14 mouse cellular contexts compared by ENCODE assay signal in genomic region chr5:102063013-102063752, GRCm38 (mm10). TPM values are rescaled to one million over a fixed set of nuclear protein-coding genes. Genes with fewer than 3 reads are reported as not detected.
DNase-seq lines count a peak whose midpoint lies in the region; ATAC-seq and TF ChIP-seq lines count a peak whose summit lies in the region.
"Had no signal": no experiment of that assay in that cellular context is flagged by ENCODE, and none has a peak within 500 bp of the region (broad histone marks: within the 10 kb centered on the region; RNA-seq: fewer than 3 reads in every experiment).

No protein-coding gene starts in this region.

- H3K9ac ChIP-seq in hindbrain, embryonic 12.5 days = no peak overlapping the region
- no peak overlapping the region for H3K9ac ChIP-seq in midbrain, embryonic 11.5 days (ENCODE audit: low read length)
- no peak overlapping the region for H3K9ac ChIP-seq in midbrain, postnatal 0 days (replicated peaks; ENCODE audit: low read length, poor library complexity, severe bottlenecking)
- H3K9ac ChIP-seq in hindbrain, embryonic 14.5 days = no peak overlapping the region
- H3K9ac ChIP-seq: intestine, embryonic 15.5 days; neural tube, embryonic 12.5 days had no signal

- peak overlapping the region; percentile 64 for H3K27ac ChIP-seq in hindbrain, embryonic 10.5 days
- H3K27ac ChIP-seq in hindbrain, embryonic 12.5 days = no peak overlapping the region
- H3K27ac ChIP-seq in midbrain, embryonic 11.5 days (ENCODE audit: low read depth, low read length) = no peak overlapping the region
- no peak overlapping the region for H3K27ac ChIP-seq in midbrain, postnatal 0 days (ENCODE audit: low read depth, low read length)
- H3K27ac ChIP-seq in hindbrain, embryonic 14.5 days = no peak overlapping the region
- H3K27ac ChIP-seq: intestine, embryonic 15.5 days; neural tube, embryonic 12.5 days had no signal

- H3K4me3 ChIP-seq in hindbrain, embryonic 10.5 days = peak overlapping the region; percentile 13; the same call in 1 of the 2 replicates
- no peak overlapping the region for H3K4me3 ChIP-seq in hindbrain, embryonic 12.5 days
- no peak overlapping the region for H3K4me3 ChIP-seq in midbrain, embryonic 11.5 days (ENCODE audit: low read depth, low read length)
- H3K4me3 ChIP-seq in midbrain, postnatal 0 days (ENCODE audit: low read depth, low read length) = no peak overlapping the region
- H3K4me3 ChIP-seq in hindbrain, embryonic 14.5 days (replicated peaks; ENCODE audit: low read length) = no peak overlapping the region
- H3K4me3 ChIP-seq: intestine, embryonic 15.5 days; neural tube, embryonic 12.5 days had no signal

- H3K27me3 ChIP-seq in hindbrain, embryonic 10.5 days (ENCODE audit: insufficient read depth, poor library complexity, severe bottlenecking) = no peaks in the 10 kb centered on the region
- H3K27me3 ChIP-seq in hindbrain, embryonic 12.5 days = no peaks in the 10 kb centered on the region
- no peaks in the 10 kb centered on the region for H3K27me3 ChIP-seq in midbrain, embryonic 11.5 days (ENCODE audit: control insufficient read depth, insufficient read depth, low read length)
- H3K27me3 ChIP-seq in midbrain, postnatal 0 days (ENCODE audit: insufficient read depth, low read length) = no peaks in the 10 kb centered on the region
- H3K27me3 ChIP-seq in hindbrain, embryonic 14.5 days (ENCODE audit: control insufficient read depth, insufficient read depth, low read length) = no peaks in the 10 kb centered on the region
- H3K27me3 ChIP-seq: intestine, embryonic 15.5 days; neural tube, embryonic 12.5 days had no signal

- no peaks in the 10 kb centered on the region for H3K9me3 ChIP-seq in hindbrain, embryonic 10.5 days
- no peaks in the 10 kb centered on the region for H3K9me3 ChIP-seq in hindbrain, embryonic 12.5 days (replicated peaks)
- H3K9me3 ChIP-seq in midbrain, embryonic 11.5 days (ENCODE audit: control insufficient read depth, low read length) = no peaks in the 10 kb centered on the region
- H3K9me3 ChIP-seq in midbrain, postnatal 0 days (ENCODE audit: low read length) = no peaks in the 10 kb centered on the region
- H3K9me3 ChIP-seq in hindbrain, embryonic 14.5 days (ENCODE audit: control insufficient read depth, low read length) = no peaks in the 10 kb centered on the region
- H3K9me3 ChIP-seq: intestine, embryonic 15.5 days; neural tube, embryonic 12.5 days had no signal

- H3K4me1 ChIP-seq in hindbrain, embryonic 10.5 days (replicated peaks) = peaks cover 45% of the 10 kb centered on the region
- peaks cover 34% of the 10 kb centered on the region for H3K4me1 ChIP-seq in hindbrain, embryonic 12.5 days
- peaks cover 22% of the 10 kb centered on the region for H3K4me1 ChIP-seq in midbrain, embryonic 11.5 days (ENCODE audit: control insufficient read depth, insufficient read depth, low read length)
- H3K4me1 ChIP-seq in midbrain, postnatal 0 days (ENCODE audit: insufficient read depth, low read length) = peaks cover 23% of the 10 kb centered on the region
- peaks cover 41% of the 10 kb centered on the region for H3K4me1 ChIP-seq in hindbrain, embryonic 14.5 days (replicated peaks; ENCODE audit: control insufficient read depth, insufficient read depth, low read length)

- peaks cover 40% of the 10 kb centered on the region for H3K36me3 ChIP-seq in hindbrain, embryonic 10.5 days
- H3K36me3 ChIP-seq in hindbrain, embryonic 12.5 days = peaks cover 8% of the 10 kb centered on the region; the same call in 1 of the 2 replicates
- H3K36me3 ChIP-seq in midbrain, embryonic 11.5 days (ENCODE audit: control insufficient read depth, insufficient read depth, low read length) = no peaks in the 10 kb centered on the region
- no peaks in the 10 kb centered on the region; the same call in 1 of the 2 replicates for H3K36me3 ChIP-seq in midbrain, postnatal 0 days (ENCODE audit: insufficient read depth, low read length)
- H3K36me3 ChIP-seq in hindbrain, embryonic 14.5 days (replicated peaks; ENCODE audit: control insufficient read depth, insufficient read depth) = no peaks in the 10 kb centered on the region; the same call in 1 of the 2 replicates
- H3K36me3 ChIP-seq: intestine, embryonic 15.5 days; neural tube, embryonic 12.5 days had no signal

- 51% methylated on average over 18 of the region's 18 CpGs for WGBS in hindbrain, embryonic 10.5 days
- 50% methylated on average over 18 of the region's 18 CpGs for WGBS in hindbrain, embryonic 12.5 days
- 27% methylated on average over 18 of the region's 18 CpGs for WGBS in midbrain, embryonic 11.5 days
- WGBS in midbrain, postnatal 0 days = 25% methylated on average over 18 of the region's 18 CpGs
- 52% methylated on average over 18 of the region's 18 CpGs for WGBS in hindbrain, embryonic 14.5 days

- no peak overlapping the region; the same call in 1 of the 2 replicates for H3K4me2 ChIP-seq in hindbrain, embryonic 12.5 days (replicated peaks)
- H3K4me2 ChIP-seq in midbrain, embryonic 11.5 days = no peak overlapping the region; the same call in none of the 2 replicates
- no peak overlapping the region for H3K4me2 ChIP-seq in midbrain, postnatal 0 days (ENCODE audit: low read depth, low read length, poor library complexity, severe bottlenecking)
- H3K4me2 ChIP-seq in hindbrain, embryonic 14.5 days (replicated peaks) = peak overlapping the region; percentile 3; the same call in 1 of the 2 replicates
- H3K4me2 ChIP-seq: intestine, embryonic 15.5 days; neural tube, embryonic 12.5 days had no signal

- no peak for TF ChIP-seq CTCF in midbrain, postnatal 0 days (IDR thresholded peaks at IDR 0.05)

- DNase-seq in hindbrain, embryonic 10.5 days (ENCODE audit: low spot score) = peak; percentile 30
- DNase-seq in midbrain, embryonic 11.5 days (ENCODE audit: low spot score, missing footprints) = peak; percentile 90
- no peak for DNase-seq in midbrain, postnatal 0 days (ENCODE audit: low spot score)
- DNase-seq in hindbrain, embryonic 14.5 days (ENCODE audit: low spot score) = no peak
- peak; percentile 17 for DNase-seq in mesoderm, embryonic 11.5 days (ENCODE audit: low read depth, low spot score)
- no peak for DNase-seq in thymus, postnatal 14 days
- DNase-seq in adrenal gland, adult (ENCODE audit: inconsistent age in 2 of 2, low spot score in 1 of 2) = no peak
- DNase-seq: cerebellum, adult 2 months; layer of hippocampus, postnatal 36 days; right cerebral cortex, adult 18-20 months; thymus, adult 2 months had no signal

- ATAC-seq in hindbrain, embryonic 12.5 days (ENCODE audit: low FRiP score) = no peak
- peak; percentile 54 for ATAC-seq in midbrain, embryonic 11.5 days (ENCODE audit: low FRiP score)
- no peak for ATAC-seq in midbrain, postnatal 0 days (ENCODE audit: low FRiP score)
- ATAC-seq in hindbrain, embryonic 14.5 days (ENCODE audit: low FRiP score) = no peak
- ATAC-seq: intestine, embryonic 15.5 days had no signal

RNA-seq across cellular contexts. Expression of gene Wdfy3, which starts 6.5 kb away (rescaled TPM):
- polyA plus RNA-seq in hindbrain, embryonic 10.5 days (2016; fragmentation: Nextera tagmentation; extraction: Ambion mirVana) = 19.5 and 24.2 TPM in 2 replicates
- 41.3 and 41.9 TPM in 2 replicates for polyA plus RNA-seq in hindbrain, embryonic 12.5 days (2016; fragmentation: Nextera tagmentation; extraction: Ambion mirVana)
- 24.9 and 25.9 TPM in 2 replicates for polyA plus RNA-seq in midbrain, embryonic 11.5 days (2014; fragmentation: Nextera tagmentation; extraction: Ambion mirVana)
- 87.9 and 89.2 TPM in 2 replicates for total RNA-seq in midbrain, postnatal 0 days (2014; rRNA removed)
- polyA plus RNA-seq in midbrain, postnatal 0 days (2015; fragmentation: Nextera tagmentation; extraction: Ambion mirVana) = 17.1 and 18.2 TPM in 2 replicates
- polyA plus RNA-seq in hindbrain, embryonic 14.5 days (2014; fragmentation: Nextera tagmentation; extraction: Ambion mirVana) = 35.3 and 36.2 TPM in 2 replicates

Comparison
In these comparisons a context has a peak if more than half of its experiments do, and no peak if none do; other contexts are left out.
1. DNase-seq: peak in hindbrain, embryonic 10.5 days (single experiment), midbrain, embryonic 11.5 days (single experiment) and mesoderm, embryonic 11.5 days (single experiment); none in midbrain, postnatal 0 days (single experiment), hindbrain, embryonic 14.5 days (single experiment), thymus, postnatal 14 days (single experiment) and adrenal gland, adult (0 of 2).